Mouse (Mus musculus) neural tube, embryonic 12.5 days (tissue): ENCODE measurements around the gene Meox2. TPM values are rescaled to one million over a fixed set of nuclear protein-coding genes. Genes with fewer than 3 reads are reported as not detected.

Experiments
- ATAC-seq: fragments of 200-750 bp; cut with Nextera tagmentation; 2 replicates; pipeline ENCODE4 v1.8.0; 2017; ENCODE audit warnings: low read depth, mild to moderate bottlenecking, moderate TSS enrichment, moderate library complexity; ENCODE audit not compliant: low FRiP score
- H3K27ac ChIP-seq: fragments of 300-500 bp; sonication (generic); 2 replicates; pipeline ENCODE4 v1.5.1; 2016
- H3K27me3 ChIP-seq: fragments of 300-500 bp; sonication (generic); replicated peaks from 2 replicates; pipeline ENCODE4 v1.6.1; 2016; ENCODE audit warnings: mild to moderate bottlenecking
- H3K36me3 ChIP-seq: fragments of 300-500 bp; sonication (generic); 2 replicates; pipeline ENCODE4 v1.6.1; 2016; ENCODE audit warnings: mild to moderate bottlenecking
- H3K4me1 ChIP-seq: fragments of 300-500 bp; sonication (generic); 2 replicates; pipeline ENCODE4 v1.6.1; 2016
- H3K4me2 ChIP-seq: fragments of 300-500 bp; sonication (generic); replicated peaks from 2 replicates; pipeline ENCODE4 v1.6.1; 2016; ENCODE audit warnings: mild to moderate bottlenecking
- H3K4me3 ChIP-seq: fragments of 300-500 bp; sonication (generic); 2 replicates; pipeline ENCODE4 v1.5.1; 2016
- H3K9ac ChIP-seq: fragments of 300-500 bp; sonication (generic); 2 replicates; pipeline ENCODE4 v1.6.1; 2016; ENCODE audit warnings: mild to moderate bottlenecking
- H3K9me3 ChIP-seq: fragments of 300-500 bp; sonication (generic); 2 replicates; pipeline ENCODE4 v1.6.1; 2016; ENCODE audit warnings: mild to moderate bottlenecking
- WGBS: fragments of 180-500 bp; shearing (Covaris S2); methylation state at CpG from one replicate; pipeline ENCODE4 v1.1.7; 2016; 5-methylcytosine and 5-hydroxymethylcytosine counted together
- polyA plus RNA-seq: library from polyadenylated mRNA; unstranded; fragments of >200 nt; fragmentation: Nextera tagmentation; extraction: Ambion mirVana; gene quantifications from 2 replicates; pipeline ENCODE4 v1.2.1, GENCODE M21; 2016

Meox2 gene
- polyA plus RNA-seq, 1 experiment from 2014 or later, result 7.0 TPM

- Histone ChIP-seq H3K27me3 (no peaks in the 10 kb centered on the region), H3K36me3 (no peaks in the 10 kb centered on the region), H3K4me2 (no peak overlapping the region), H3K9ac (no peak overlapping the region), H3K9me3 (no peaks in the 10 kb centered on the region), H3K27ac (no peak overlapping the region), H3K4me3 (no peak overlapping the region), H3K4me1 (no peaks in the 10 kb centered on the region)
- ATAC-seq, result no peak
- 27% methylated on average over 3 of the region's 3 CpGs for WGBS
Observed at GRCm38 (mm10) chr12:37142080-37142703, 33.9 kb downstream of the Meox2 start.

DNA sequence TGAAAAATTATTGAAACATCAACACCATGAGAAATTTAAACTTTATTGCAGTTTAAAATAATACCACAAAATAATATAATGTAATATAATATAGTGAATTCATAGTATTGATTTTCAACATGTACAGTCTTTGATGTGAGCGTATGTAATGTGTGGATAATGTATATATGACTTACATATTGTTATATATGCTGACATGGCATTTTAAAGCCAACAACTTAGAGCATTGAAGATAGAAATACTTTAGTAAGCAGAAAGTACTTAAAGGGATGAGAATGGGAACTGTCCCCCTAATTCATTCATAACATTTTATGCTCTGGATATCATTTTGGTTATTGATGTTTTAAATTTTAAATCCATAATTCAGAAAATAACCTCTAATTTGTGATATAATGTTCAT lies 35.5 kb downstream of the Meox2 start:
- H3K27me3 ChIP-seq, result no peaks in the 10 kb centered on the region
- WGBS, result 92% methylated on average over 1 of the region's 1 CpGs
- no peaks in the 10 kb centered on the region for H3K9me3 ChIP-seq
- H3K36me3 ChIP-seq, result no peaks in the 10 kb centered on the region
- H3K4me3 ChIP-seq, result no peak overlapping the region
- H3K27ac ChIP-seq, result no peak overlapping the region
- H3K9ac ChIP-seq, result no peak overlapping the region
- no peak for ATAC-seq
- no peaks in the 10 kb centered on the region for H3K4me1 ChIP-seq
- H3K4me2 ChIP-seq, result no peak overlapping the region

DNA sequence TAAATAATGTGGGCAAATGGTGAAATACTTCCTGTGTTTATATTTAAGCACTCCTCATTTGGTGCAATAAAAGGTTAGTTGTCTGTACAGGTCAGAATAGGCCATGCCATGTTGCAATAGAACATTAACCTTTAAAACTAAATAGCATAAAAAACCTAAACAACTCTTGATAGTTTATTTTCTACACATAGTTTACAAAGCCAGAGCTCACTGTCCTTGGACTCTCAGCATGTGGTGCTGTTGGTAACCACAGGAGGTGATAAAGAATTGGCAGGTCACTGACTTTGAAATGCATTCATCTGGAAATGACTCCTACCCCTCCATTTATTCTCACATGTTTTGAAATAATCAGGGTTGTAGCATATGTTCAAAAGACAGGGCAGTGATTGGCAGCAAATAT lies 59.4 kb downstream of the Meox2 start:
- H3K4me3 ChIP-seq, result no peak overlapping the region
- no peak overlapping the region for H3K9ac ChIP-seq
- no peak overlapping the region for H3K27ac ChIP-seq
- no peak for ATAC-seq
- H3K4me2 ChIP-seq, result no peak overlapping the region
- no peaks in the 10 kb centered on the region for H3K9me3 ChIP-seq
- H3K4me1 ChIP-seq, result no peaks in the 10 kb centered on the region
- H3K36me3 ChIP-seq, result no peaks in the 10 kb centered on the region
- no peaks in the 10 kb centered on the region for H3K27me3 ChIP-seq

- Histone ChIP-seq H3K4me3 (no peak overlapping the region), H3K27ac (no peak overlapping the region), H3K9me3 (no peaks in the 10 kb centered on the region), H3K9ac (no peak overlapping the region), H3K4me1 (no peaks in the 10 kb centered on the region), H3K36me3 (no peaks in the 10 kb centered on the region), H3K4me2 (no peak overlapping the region), H3K27me3 (no peaks in the 10 kb centered on the region)
- no peak for ATAC-seq
- WGBS, result 94% methylated on average over 3 of the region's 3 CpGs
Observed at GRCm38 (mm10) chr12:37173324-37173723, 65.0 kb downstream of the Meox2 start.

- Histone ChIP-seq H3K9me3 (no peaks in the 10 kb centered on the region), H3K36me3 (no peaks in the 10 kb centered on the region), H3K9ac (no peak overlapping the region), H3K4me3 (no peak overlapping the region), H3K27me3 (no peaks in the 10 kb centered on the region), H3K27ac (no peak overlapping the region), H3K4me1 (no peaks in the 10 kb centered on the region), H3K4me2 (no peak overlapping the region)
- ATAC-seq, result no peak
Observed at GRCm38 (mm10) chr12:37183689-37184088, 75.3 kb downstream of the Meox2 start.

GRCm38 (mm10) chr12:37188940-37189488 lies 80.7 kb downstream of the Meox2 start:
- H3K4me3 ChIP-seq, result no peak overlapping the region
- WGBS, result 75% methylated on average over 5 of the region's 5 CpGs
- no peak for ATAC-seq

More at GRCm38 (mm10) chr12:37188940-37189488, 80.7 kb downstream of the Meox2 start:
- no peak overlapping the region for H3K4me2 ChIP-seq
- H3K36me3 ChIP-seq, result no peaks in the 10 kb centered on the region
- H3K9me3 ChIP-seq, result no peaks in the 10 kb centered on the region
- H3K27me3 ChIP-seq, result no peaks in the 10 kb centered on the region
- H3K9ac ChIP-seq, result no peak overlapping the region
- no peak overlapping the region for H3K27ac ChIP-seq
- H3K4me1 ChIP-seq, result no peaks in the 10 kb centered on the region

Other genes starting within 250 kb of the Meox2 start
- gene Agmo, start 133.1 kb downstream of the Meox2 start, polyA plus RNA-seq, result 1.1 and 1.3 TPM in 2 replicates